Mouse (Mus musculus) cortical plate, adult 2 months (tissue): ENCODE data around the gene 1700125H20Rik. TPM values are rescaled to one million over a fixed set of nuclear protein-coding genes. Genes with fewer than 3 reads are reported as not detected.

Source experiments
- H3K27ac ChIP-seq: fragments of 200-500 bp; 2 replicates; pipeline ENCODE4 v1.5.1; 2012; ENCODE audit warnings: low read length, control low read depth, inconsistent platforms; ENCODE audit not compliant: insufficient read depth
- H3K4me1 ChIP-seq: fragments of 200-500 bp; 2 replicates; pipeline ENCODE4 v1.6.1; 2011; ENCODE audit warnings: low read length; ENCODE audit not compliant: control insufficient read depth, insufficient read depth
- H3K4me3 ChIP-seq: fragments of 200-500 bp; 2 replicates; pipeline ENCODE4 v1.5.1; 2011; ENCODE audit warnings: mild to moderate bottlenecking, low read length, control low read depth; ENCODE audit not compliant: insufficient read depth
- CTCF ChIP-seq: fragments of 200-500 bp; IDR thresholded peaks from 2 replicates; pipeline ENCODE4 v1.5.1; 2011; ENCODE audit warnings: mild to moderate bottlenecking, control low read depth, low read length; ENCODE audit not compliant: insufficient read depth; ENCODE audit errors: extremely low read depth
- POLR2A ChIP-seq: fragments of 200-500 bp; IDR thresholded peaks from 2 replicates; pipeline ENCODE4 v1.6.1; 2011; ENCODE audit warnings: mild to moderate bottlenecking, low read length, control low read depth; ENCODE audit not compliant: insufficient read depth; ENCODE audit errors: extremely low read depth
- polyA plus RNA-seq: library from polyadenylated mRNA; depleted of rRNA; stranded (reverse); fragments of >200 nt; gene quantifications from 2 replicates; pipeline ENCODE4 v1.2.3, GENCODE M21; 2012; rRNA removed

1700125H20Rik gene
- 0.23 TPM in 1 of 2 replicates, not detected in the other for polyA plus RNA-seq

GRCm38 (mm10) chr11:85170058-85170740 is at the start of gene 1700125H20Rik:
TSS of gene 1700125H20Rik (plus strand) at chr11:85170404.
- peak; percentile 80 for TF ChIP-seq CTCF
- no peak for TF ChIP-seq POLR2A
- Histone ChIP-seq H3K4me1 (no peaks in the 10 kb centered on the region), H3K4me3 (no peak within 1 kb of the TSS), H3K27ac (no peak within 1 kb of the TSS)

GRCm38 (mm10) chr11:85122073-85122472 is 48.1 kb upstream of the 1700125H20Rik start:
- Histone ChIP-seq H3K4me3 (no peak overlapping the region), H3K27ac (no peak overlapping the region), H3K4me1 (no peaks in the 10 kb centered on the region)
- TF ChIP-seq POLR2A (no peak), CTCF (no peak)

DNA sequence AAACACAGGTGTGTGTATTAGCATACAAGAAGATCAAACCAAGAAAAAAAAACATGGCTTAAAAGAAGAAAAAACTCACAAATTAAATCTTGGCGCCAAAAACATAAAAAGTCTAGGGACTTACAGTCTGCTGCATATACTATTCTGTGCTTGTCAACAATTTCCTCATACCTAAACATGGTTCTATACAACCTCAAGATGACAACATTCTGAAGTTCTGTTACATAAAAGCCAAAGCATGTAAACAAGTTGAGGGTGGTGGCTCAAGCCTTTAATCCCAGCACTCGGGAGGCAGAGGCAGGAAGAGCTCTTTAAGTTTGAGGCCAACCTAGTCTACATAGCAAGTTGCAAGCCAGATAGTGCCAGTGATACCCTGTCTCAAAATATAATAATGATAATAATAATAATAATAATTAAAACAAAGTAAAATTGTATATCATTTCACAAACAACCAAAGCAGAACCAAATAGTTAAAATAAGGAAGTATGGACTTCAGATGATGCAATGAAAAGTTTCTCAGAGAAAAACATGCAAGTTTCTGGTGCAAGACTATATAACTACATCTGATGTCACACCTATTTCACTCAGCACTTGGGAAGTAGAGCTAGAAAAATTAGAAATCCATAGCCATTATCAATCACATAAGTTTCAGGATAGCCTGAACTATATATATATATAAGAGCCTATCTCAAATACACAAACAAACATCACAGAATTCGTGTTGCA is 46.8 kb upstream of the 1700125H20Rik start:
- TF ChIP-seq CTCF (no peak), POLR2A (no peak)
- Histone ChIP-seq H3K4me3 (no peak overlapping the region), H3K27ac (no peak overlapping the region), H3K4me1 (no peaks in the 10 kb centered on the region)

DNA sequence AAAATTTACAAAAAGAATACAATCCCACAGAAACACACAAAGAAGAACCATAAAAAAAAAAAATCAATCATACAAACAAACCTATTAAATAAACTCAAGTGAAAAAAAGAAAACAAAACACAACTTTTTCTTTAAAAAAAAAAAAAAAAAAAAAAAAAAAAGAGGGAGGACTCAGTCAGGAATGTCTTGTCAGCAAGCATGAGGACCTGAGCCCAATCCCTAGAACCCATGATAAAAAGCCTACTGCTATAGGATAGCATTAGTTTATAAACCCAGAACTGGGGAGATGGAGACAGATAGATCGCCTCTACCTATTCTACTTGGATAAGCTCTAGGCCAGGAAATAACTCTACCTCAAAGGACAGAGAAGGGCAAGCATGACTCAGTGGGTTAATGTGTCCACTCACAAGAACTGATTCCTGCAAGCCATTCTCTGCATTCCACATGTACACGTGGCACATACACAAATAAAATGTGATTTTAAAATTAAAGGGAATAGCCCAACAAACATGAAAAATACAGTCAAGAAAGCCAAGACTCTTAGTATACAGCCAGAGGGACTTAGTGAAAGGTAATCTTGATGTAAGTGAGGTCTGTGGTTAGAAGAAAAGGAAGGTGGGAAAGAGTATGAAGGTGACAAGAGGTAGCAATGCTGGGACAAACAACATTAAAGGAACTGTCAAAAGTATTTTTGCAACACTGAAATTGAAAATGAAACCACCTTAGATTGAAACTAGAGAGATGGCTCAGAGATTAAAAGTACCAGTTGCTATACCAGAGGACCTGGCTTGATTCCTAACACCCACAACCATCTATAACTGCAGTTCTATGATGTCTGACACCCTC is 43.7 kb upstream of the 1700125H20Rik start:
- no peak overlapping the region for H3K4me3 ChIP-seq
- TF ChIP-seq CTCF (no peak), POLR2A (no peak)
- H3K4me1 ChIP-seq, result no peaks in the 10 kb centered on the region
- H3K27ac ChIP-seq, result no peak overlapping the region

GRCm38 (mm10) chr11:85128883-85129282 is 41.3 kb upstream of the 1700125H20Rik start:
- Histone ChIP-seq H3K4me3 (no peak overlapping the region), H3K27ac (no peak overlapping the region), H3K4me1 (no peaks in the 10 kb centered on the region)
- no peak for TF ChIP-seq CTCF
- TF ChIP-seq POLR2A, result no peak

DNA sequence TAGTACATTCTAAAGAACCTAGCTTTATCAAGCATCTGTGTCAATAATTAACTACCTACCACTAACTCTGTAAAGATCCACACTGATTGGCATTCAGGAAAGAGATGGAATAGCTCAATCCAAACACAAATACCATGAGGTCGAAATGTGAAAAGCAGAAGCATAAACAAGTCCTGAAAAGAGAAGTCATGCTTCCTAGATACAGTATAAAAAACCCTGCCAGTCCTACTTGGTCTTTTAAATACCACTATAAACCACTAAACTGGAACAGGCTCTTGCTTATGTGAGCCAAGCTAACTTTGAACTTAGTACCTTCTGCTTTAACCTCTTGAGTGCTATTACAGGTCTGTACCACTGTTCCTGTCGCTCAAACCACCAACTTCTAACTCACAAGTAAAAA is 38.7 kb upstream of the 1700125H20Rik start:
- Histone ChIP-seq H3K4me3 (no peak overlapping the region), H3K4me1 (no peaks in the 10 kb centered on the region), H3K27ac (no peak overlapping the region)
- TF ChIP-seq CTCF (no peak), POLR2A (no peak)

DNA sequence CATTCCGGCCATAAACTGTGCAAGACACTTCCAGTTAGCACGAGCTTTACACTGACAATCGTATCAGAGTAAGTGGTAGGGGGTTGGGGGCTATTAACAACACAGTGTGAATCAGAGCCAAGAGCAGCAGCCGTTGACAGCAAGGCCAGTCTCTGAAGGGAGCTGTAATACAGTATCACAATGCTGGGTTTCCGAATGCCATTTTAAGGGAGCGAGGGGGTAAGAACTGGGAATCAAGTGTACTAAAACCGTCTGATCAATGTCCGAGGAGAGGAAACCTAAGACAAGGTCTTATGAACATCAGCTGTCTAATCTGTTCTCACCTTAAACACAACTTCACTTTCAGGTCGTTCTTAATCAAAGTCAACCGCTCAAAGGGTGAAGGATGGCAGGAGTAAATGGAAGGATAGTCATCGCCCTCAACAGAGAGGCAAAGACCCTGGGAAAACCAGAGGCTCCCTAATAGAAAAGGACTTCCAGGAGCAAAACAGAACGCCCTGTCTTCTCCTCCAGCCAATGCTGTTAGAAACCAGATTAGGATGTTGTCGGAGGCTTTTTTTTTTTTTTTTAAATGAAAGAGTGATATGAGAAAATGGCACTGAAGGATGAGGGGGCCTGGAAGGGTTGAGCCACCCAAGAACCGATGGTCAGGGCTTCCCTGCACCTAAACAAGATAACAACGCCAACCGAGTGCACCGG is 31.3 kb upstream of the 1700125H20Rik start:
- TF ChIP-seq CTCF, result no peak
- no peak for TF ChIP-seq POLR2A
- no peak overlapping the region for H3K27ac ChIP-seq
- H3K4me3 ChIP-seq, result peak overlapping the region; percentile 100
- H3K4me1 ChIP-seq, result no peaks in the 10 kb centered on the region

- Histone ChIP-seq H3K4me3 (peak within 1 kb of the TSS; percentile 100), H3K27ac (peak within 1 kb of the TSS; percentile 88), H3K4me1 (no peaks in the 10 kb centered on the region)
- peak; percentile 54; the same call in 1 of the 2 replicates for TF ChIP-seq POLR2A
- TF ChIP-seq CTCF, result no peak
Measured at GRCm38 (mm10) chr11:85139581-85140540, 30.3 kb upstream of the 1700125H20Rik start, which contains the start of gene Usp32. TSS of gene Usp32 (minus strand) at chr11:85140161.
